Mouse (Mus musculus) spleen, adult 12 weeks (tissue): ENCODE measurements at regions not wholly inside any gene's neighbourhood (a gene's known extent, or its start where the extent isn't known, plus 50 kb on each side); places are given as distances from the start of the nearest gene placed in this dataset.
"Not testable (repeated sequence)": the region's sequence is repeated elsewhere in the genome, so short reads cannot be mapped to it uniquely, and the experiment has no call there.

ENCODE experiments used
- DNase-seq: peaks from one replicate; pipeline ENCODE4 v3.0.0; 2022; ENCODE audit warnings: low spot score

DNA sequence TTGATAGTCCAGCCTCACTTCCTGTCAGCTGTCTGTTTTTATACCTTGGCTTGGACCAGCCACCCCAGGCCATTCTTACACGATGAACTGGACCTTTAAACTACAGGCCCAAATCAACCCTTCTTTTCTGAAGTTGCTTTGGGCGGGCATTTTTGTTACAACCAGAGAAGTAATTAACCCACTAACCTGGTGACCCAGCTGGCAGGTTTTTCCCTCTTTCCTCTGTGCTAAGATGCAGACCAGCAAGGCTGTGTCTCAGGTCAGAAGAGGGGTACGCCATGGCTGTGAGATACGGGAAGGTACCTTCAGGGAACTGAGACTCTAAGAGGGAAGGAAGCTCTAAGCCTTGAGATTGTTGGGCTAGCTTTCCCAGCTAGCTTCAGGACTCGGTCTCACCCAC is 105.7 kb upstream of the Klf3 start:
- no peak for DNase-seq

DNA sequence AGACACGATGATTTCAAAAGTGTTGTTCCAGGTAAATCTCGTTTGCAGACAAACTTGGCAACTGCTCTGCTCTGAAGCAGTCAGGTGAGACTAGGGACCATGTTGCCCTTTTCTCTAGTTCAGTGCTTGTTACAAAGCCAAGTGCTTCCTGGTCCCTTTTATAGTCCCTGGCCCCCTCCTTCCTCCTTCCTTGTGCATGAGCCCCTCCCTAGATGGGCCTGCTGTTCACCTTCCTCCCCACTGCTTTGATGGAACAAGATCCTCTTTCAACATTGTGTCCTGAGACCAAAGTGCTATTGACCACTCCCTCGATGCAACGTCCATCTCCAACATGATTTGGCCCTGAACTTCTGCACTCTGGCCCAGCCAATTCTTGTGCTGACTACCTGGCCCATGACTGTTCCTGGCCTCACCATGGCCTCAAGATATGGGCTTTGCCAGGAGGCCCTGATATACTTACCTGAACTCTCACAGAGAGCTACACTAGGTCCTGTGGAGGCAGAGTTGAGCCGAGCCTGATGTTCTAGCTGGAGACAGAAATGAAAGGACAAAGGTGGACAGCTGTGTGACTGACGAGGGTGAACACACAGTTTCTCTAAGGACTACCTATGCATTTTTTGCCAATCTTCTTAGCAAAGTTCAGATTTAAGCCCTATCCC is 104.6 kb upstream of the Klf3 start:
- DNase-seq: no peak

GRCm38 (mm10) chr5:64700030-64700429 is 103.2 kb upstream of the Klf3 start:
- DNase-seq: no peak

- no peak for DNase-seq
Measured at GRCm38 (mm10) chr5:64701219-64701779, 101.9 kb upstream of the Klf3 start.

DNA sequence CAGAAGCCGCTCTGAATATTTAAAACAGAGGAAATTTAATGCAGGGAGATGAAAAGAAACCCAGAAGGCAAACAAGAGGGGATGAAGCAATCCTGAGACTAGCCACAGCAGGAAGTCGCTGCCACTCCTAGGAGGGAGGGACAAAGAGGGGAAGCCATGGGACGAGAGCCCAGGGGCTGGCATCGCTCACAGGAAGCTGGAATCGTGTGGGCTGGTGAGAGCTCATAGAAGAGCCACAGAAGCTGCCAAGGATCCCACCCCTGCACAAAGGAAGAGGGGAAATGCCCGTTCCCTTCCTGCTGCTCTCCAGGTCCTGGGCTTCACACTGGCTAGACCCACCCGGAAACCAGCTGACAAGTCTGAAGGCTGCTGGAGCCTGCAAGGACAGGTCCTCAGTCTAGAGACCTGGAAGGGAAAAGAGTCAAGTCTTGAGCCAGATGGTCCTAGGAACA is 101.4 kb upstream of the Klf3 start:
- DNase-seq: no peak

DNA sequence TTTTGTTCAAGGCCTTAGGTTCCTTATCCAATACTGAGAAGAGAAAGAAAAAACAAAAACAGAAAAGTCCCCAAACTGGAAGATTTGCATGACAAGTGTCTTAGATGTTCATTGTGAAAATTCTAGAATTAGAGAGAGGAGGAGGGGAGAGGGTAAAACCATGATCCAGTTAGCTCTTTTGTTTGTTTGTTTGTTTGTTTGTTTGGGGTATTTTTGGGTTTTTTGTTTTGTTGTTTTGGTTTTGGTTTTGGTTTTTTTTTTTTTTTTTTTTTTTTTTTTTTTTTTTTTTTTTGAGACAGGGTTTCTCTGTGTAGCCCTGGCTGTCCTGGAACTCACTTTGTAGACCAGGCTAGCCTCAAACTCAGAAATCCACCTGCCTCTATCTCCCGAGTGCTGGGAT is 100.8 kb upstream of the Klf3 start:
- DNase-seq: not testable (repeated sequence)

- no peak for DNase-seq
Measured at GRCm38 (mm10) chr5:64703091-64703872, 99.9 kb upstream of the Klf3 start.

- no peak for DNase-seq
Measured at GRCm38 (mm10) chr5:64704144-64704543, 99.0 kb upstream of the Klf3 start.

DNA sequence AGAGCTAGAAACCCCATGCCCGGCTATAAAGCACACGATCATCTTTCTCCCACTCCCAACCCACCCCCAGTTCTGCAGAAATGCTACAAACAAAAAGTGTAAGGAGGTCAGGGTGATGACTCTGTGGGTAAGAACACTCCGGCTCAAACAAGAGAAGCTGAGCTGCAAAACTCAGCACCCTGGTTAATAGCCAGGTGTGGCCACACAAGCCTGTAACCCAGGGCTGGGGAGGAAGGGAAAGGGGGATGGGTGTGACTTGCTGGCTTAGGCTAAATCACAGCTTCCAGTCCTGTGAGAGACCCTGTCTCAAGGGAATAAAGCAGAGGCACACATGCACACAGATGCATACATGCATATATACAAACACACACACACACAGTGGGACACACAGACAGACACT is 96.6 kb upstream of the Klf3 start:
- no peak for DNase-seq

DNA sequence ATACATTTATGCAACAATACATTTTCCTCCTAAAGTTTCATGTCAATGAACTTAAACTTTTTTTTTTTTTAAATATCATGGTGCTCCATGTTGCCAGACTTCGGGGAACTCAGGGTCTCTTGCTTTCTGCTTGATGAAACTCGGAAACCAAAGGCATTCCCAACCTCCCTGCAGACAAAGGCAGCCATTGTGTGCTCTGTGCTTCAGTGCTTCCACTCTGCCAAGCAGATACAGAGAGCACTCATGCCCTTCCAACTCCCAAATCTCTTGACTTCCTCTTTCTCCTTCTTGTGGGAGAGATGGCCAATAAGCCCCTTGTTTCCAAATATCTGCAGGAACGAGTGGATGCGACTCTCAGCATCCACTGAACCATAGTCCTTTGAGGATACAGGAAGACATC is 94.0 kb upstream of the Klf3 start:
- DNase-seq: no peak

GRCm38 (mm10) chr5:64710236-64710635 is 93.0 kb upstream of the Klf3 start:
- DNase-seq: no peak

DNA sequence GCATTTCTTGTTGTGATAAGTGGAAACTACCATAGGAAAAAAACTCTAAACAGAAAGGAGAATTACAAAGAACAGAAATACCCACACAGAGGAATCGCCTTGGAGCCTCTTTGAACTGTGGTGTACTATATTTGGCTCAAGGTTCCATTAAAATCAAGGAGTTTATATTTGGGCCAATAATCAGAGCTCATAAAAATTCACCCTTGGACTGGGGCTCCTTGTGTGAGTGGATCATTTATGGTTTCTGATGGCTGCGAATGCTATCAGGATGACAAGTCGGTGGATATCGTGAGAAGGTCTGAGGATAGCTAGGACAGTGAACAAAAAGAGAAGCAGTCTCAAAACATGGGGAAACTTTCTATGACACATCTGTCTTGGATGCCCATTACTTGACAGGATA is 92.2 kb upstream of the Klf3 start:
- no peak for DNase-seq

DNA sequence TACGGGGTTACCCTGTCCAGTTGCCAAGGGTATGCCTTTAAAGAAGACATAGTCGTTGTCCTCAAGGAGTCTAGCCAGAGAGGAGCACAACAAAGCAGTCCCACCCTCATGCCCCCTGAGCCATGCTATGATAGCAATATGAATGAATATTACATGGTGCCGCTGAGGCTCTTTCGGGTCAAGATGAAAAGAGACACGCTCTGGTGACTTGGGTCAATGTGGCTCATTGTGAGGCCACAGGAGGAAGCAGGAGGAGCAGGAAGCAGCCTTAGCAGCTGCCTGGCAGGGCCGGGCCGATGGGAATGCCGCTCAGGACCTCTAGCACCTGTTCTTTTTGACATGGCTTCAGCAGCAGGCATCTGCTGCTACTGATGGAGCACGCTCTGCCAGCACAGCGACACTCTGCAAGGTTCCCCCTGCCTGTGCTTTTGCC is 89.0 kb upstream of the Klf3 start:
- no peak for DNase-seq

DNA sequence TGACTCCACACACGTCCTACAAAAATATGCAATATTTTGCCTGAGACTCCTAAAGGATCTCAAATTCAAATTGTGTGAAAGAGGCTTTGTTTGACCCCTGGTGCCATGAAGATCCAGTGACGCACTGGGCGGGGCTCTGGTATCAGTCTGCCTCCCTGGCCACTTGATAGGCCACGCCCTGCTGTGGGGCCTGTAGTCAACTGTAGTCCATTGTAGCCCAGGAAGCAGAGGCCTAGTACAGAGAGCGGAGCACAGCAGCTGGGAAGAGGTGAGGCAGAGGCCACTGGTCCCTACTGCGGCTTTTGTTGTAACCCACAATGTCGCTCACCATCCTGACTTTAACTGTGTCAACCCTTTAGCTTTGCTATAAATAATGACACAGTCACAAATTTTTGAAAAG is 88.5 kb upstream of the Klf3 start:
- peak; percentile 61 for DNase-seq

DNA sequence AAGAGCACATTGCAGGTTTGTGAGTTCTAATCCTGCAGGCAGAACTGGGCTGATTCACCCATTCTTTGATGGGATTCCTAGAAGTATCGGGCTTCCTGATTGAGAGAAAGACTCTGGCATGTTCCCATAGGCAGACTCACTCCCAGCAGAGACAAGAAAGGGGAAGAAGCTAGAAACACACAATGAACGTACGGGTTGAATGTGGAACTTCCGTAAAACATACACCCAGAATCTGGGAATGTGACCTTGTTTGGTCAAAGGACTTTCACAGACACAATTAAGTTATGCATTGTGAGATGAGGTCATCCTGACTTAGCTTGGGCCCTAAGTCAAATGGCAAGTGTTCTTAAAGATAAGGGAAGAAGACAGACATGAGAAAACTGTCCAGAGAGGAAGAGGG is 86.6 kb upstream of the Klf3 start:
- DNase-seq: no peak

DNA sequence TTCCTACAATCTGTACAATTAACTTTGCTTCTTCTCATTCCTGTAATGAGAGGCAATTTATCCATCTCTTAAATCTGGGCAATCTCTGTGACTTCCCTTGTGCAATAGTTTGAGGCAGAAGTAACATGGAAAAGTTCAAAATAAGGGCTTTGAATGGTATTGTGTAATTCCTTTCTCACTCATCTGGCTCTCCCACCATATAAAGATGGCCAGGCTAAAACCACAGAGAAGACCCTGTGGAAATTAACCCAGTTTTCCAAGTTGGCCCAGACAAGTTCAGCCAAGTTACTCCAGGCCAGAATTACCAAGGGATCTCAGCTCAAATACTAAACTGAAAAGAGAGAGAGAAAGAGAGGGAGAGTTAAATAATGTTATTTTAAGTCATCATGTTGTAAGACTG is 81.0 kb upstream of the Klf3 start:
- DNase-seq: no peak

- DNase-seq: no peak
Measured at GRCm38 (mm10) chr5:64727847-64728246, 75.3 kb upstream of the Klf3 start.

- no peak for DNase-seq
Measured at GRCm38 (mm10) chr5:64732356-64732755, 70.8 kb upstream of the Klf3 start.

- no peak for DNase-seq
Measured at GRCm38 (mm10) chr5:64736985-64737384, 66.2 kb upstream of the Klf3 start.

GRCm38 (mm10) chr5:64738096-64738780 is 65.0 kb upstream of the Klf3 start:
- DNase-seq: no peak

GRCm38 (mm10) chr5:64738781-64739310 is 64.3 kb upstream of the Klf3 start:
- no peak for DNase-seq
